Mouse (Mus musculus): ENCODE results near the gene Rcor3. TPM values are rescaled to one million over a fixed set of nuclear protein-coding genes. Genes with fewer than 3 reads are reported as not detected.
A peak's percentile ranks its signal among the peaks of the same experiment; 100 is the strongest.

The Rcor3 gene
- polyA plus RNA-seq, 1 experiment from 2014 or later, result 29.9 TPM

- WGBS, result 87% methylated on average over 11 of the region's 11 CpGs
- Histone ChIP-seq H3K4me2 (ENCODE audit: low read length) (no peak overlapping the region), H3K27me3 (ENCODE audit: insufficient read depth, low read length) (no peaks in the 10 kb centered on the region), H3K9me3 (replicated peaks; ENCODE audit: low read length) (no peaks in the 10 kb centered on the region), H3K4me3 (replicated peaks; ENCODE audit: low read depth, low read length) (no peak overlapping the region), H3K27ac (no peak overlapping the region), H3K36me3 (ENCODE audit: insufficient read depth, low read length) (peaks cover 20% of the 10 kb centered on the region; the same call in 1 of the 2 replicates), H3K9ac (ENCODE audit: low read depth, low read length) (no peak overlapping the region), H3K4me1 (replicated peaks; ENCODE audit: insufficient read depth, low read length) (no peaks in the 10 kb centered on the region)
- TF ChIP-seq CTCF (IDR thresholded peaks at IDR 0.05; ENCODE audit: low read depth), result no peak
- ATAC-seq (replicated peaks; ENCODE audit: low FRiP score, low read depth) (no peak), DNase-seq (ENCODE audit: low spot score) (no peak)
Measured at GRCm38 (mm10) chr1:192100742-192101141, 37.1 kb downstream of the Rcor3 start.

- 92% methylated on average over 5 of the region's 5 CpGs for WGBS
- ATAC-seq (replicated peaks; ENCODE audit: low FRiP score, low read depth), result no peak
- TF ChIP-seq CTCF (IDR thresholded peaks at IDR 0.05; ENCODE audit: low read depth), result no peak
Measured at GRCm38 (mm10) chr1:192095626-192096025, 42.2 kb downstream of the Rcor3 start.

GRCm38 (mm10) chr1:192094451-192095170 lies 43.3 kb downstream of the Rcor3 start:
- Histone ChIP-seq H3K4me2 (ENCODE audit: low read length) (no peak overlapping the region), H3K27ac (no peak overlapping the region), H3K9me3 (replicated peaks; ENCODE audit: low read length) (no peaks in the 10 kb centered on the region), H3K9ac (ENCODE audit: low read depth, low read length) (no peak overlapping the region), H3K4me1 (replicated peaks; ENCODE audit: insufficient read depth, low read length) (peaks cover 8% of the 10 kb centered on the region; the same call in 1 of the 2 replicates), H3K27me3 (ENCODE audit: insufficient read depth, low read length) (no peaks in the 10 kb centered on the region), H3K36me3 (ENCODE audit: insufficient read depth, low read length) (0 out of 2 replicates have a peak, but pooled peaks cover 3% of the 10 kb centered on the region), H3K4me3 (replicated peaks; ENCODE audit: low read depth, low read length) (no peak overlapping the region)
- DNase-seq (ENCODE audit: low spot score) (peak; percentile 73), ATAC-seq (replicated peaks; ENCODE audit: low FRiP score, low read depth) (no peak)
- 65% methylated on average over 13 of the region's 13 CpGs for WGBS
- peak; percentile 88 for TF ChIP-seq CTCF (IDR thresholded peaks at IDR 0.05; ENCODE audit: low read depth)

More at GRCm38 (mm10) chr1:192095626-192096025, 42.2 kb downstream of the Rcor3 start:
- Histone ChIP-seq H3K4me1 (replicated peaks; ENCODE audit: insufficient read depth, low read length) (peaks cover 6% of the 10 kb centered on the region; the same call in 1 of the 2 replicates), H3K4me3 (replicated peaks; ENCODE audit: low read depth, low read length) (no peak overlapping the region), H3K27ac (no peak overlapping the region), H3K4me2 (ENCODE audit: low read length) (no peak overlapping the region), H3K27me3 (ENCODE audit: insufficient read depth, low read length) (no peaks in the 10 kb centered on the region), H3K36me3 (ENCODE audit: insufficient read depth, low read length) (peaks cover 6% of the 10 kb centered on the region; the same call in 1 of the 2 replicates), H3K9ac (ENCODE audit: low read depth, low read length) (no peak overlapping the region), H3K9me3 (replicated peaks; ENCODE audit: low read length) (no peaks in the 10 kb centered on the region)
- DNase-seq (ENCODE audit: low spot score), result no peak

- WGBS, result 33% methylated on average over 16 of the region's 16 CpGs
- H3K9me3 ChIP-seq (replicated peaks; ENCODE audit: low read length), result no peaks in the 10 kb centered on the region
- H3K27me3 ChIP-seq (ENCODE audit: insufficient read depth, low read length), result no peaks in the 10 kb centered on the region
- peak overlapping the region; percentile 66 for H3K4me2 ChIP-seq (ENCODE audit: low read length)
- H3K4me3 ChIP-seq (replicated peaks; ENCODE audit: low read depth, low read length), result peak overlapping the region; percentile 79
- TF ChIP-seq CTCF (IDR thresholded peaks at IDR 0.05; ENCODE audit: low read depth), result peak; percentile 91
- DNase-seq (ENCODE audit: low spot score) (peak; percentile 95), ATAC-seq (replicated peaks; ENCODE audit: low FRiP score, low read depth) (peak; percentile 84)
- H3K9ac ChIP-seq (ENCODE audit: low read depth, low read length), result 0 out of 2 replicates have a peak overlapping the region, but pooled peaks have one; percentile 82
- H3K27ac ChIP-seq, result peak overlapping the region; percentile 85; the same call in 1 of the 2 replicates
- H3K36me3 ChIP-seq (ENCODE audit: insufficient read depth, low read length), result 0 out of 2 replicates have a peak, but pooled peaks cover 3% of the 10 kb centered on the region
- peaks cover 8% of the 10 kb centered on the region; the same call in 1 of the 2 replicates for H3K4me1 ChIP-seq (replicated peaks; ENCODE audit: insufficient read depth, low read length)
Measured at GRCm38 (mm10) chr1:192092879-192093660, 44.8 kb downstream of the Rcor3 start.

DNA sequence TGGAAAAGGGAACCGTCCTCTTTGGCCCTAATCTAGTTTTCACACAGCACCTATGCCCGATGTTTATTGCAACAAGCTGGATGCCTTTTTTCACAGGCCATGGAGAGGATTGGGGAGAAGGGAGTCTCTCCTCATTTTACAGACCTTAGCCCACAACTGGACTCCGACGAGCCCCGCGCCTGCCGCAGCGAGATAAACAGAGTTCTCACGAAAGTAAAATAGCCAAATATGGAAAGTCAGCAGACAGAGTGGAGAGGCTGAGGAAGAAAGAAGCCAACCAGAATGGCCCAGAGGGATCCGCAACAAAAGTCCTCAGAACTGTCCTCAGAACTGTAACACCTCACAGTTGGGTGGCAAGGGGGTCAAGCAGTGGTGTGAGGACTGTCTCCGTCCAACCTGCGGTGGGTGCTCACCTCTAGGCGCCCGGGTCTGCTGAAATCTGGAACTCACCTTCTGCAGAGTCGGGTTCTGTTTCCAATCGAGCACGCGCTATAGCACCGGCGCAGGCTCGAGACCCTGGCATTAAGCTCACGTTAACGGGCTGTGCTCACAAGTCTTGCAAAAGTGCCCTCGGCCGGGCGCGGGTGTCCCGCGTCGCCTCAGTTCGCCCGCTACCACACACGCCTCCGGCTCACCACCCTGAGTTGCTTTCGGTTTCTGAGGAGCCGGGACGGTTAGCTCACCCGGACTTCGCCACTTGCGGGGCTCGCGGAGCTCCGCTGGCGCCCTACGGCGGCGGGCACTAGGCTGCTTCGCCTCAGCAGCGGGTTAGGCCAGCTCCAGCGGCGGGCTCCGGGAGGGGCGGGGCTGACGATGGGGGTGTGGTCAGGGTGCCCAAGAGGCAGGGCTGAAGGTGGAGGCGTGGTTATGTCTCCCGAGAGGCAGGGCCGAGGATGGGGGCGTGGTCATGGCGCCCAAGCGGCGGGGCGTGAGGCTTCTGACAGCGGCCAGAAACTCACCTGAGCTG lies 45.8 kb downstream of the Rcor3 start, which contains the start of gene Traf5:
Gene Traf5, minus strand, starts transcription at position 754 of the 967 bp plus-strand sequence.
- no peaks in the 10 kb centered on the region for H3K36me3 ChIP-seq (ENCODE audit: insufficient read depth, low read length)
- H3K9ac ChIP-seq (ENCODE audit: low read depth, low read length), result peak within 1 kb of the TSS; percentile 82
- H3K4me1 ChIP-seq (replicated peaks; ENCODE audit: insufficient read depth, low read length), result peaks cover 9% of the 10 kb centered on the region
- TF ChIP-seq CTCF (IDR thresholded peaks at IDR 0.05; ENCODE audit: low read depth), result no peak
- peak within 1 kb of the TSS; percentile 85 for H3K27ac ChIP-seq
- 1% methylated on average over 63 of the region's 63 CpGs for WGBS
- peak within 1 kb of the TSS; percentile 79 for H3K4me3 ChIP-seq (replicated peaks; ENCODE audit: low read depth, low read length)
- H3K9me3 ChIP-seq (replicated peaks; ENCODE audit: low read length), result no peaks in the 10 kb centered on the region
- ATAC-seq (replicated peaks; ENCODE audit: low FRiP score, low read depth) (peak; percentile 96), DNase-seq (ENCODE audit: low spot score) (peak; percentile 98)
- H3K4me2 ChIP-seq (ENCODE audit: low read length), result peak within 1 kb of the TSS; percentile 66
- no peaks in the 10 kb centered on the region for H3K27me3 ChIP-seq (ENCODE audit: insufficient read depth, low read length)
